Mouse (Mus musculus): Measurements from ENCODE around the gene Il27ra. TPM values are rescaled to one million over a fixed set of nuclear protein-coding genes. Genes with fewer than 3 reads are reported as not detected.
A peak's percentile ranks its signal among the peaks of the same experiment; 100 is the strongest.
"Not testable (repeated sequence)": the region's sequence is repeated elsewhere in the genome, so short reads cannot be mapped to it uniquely, and the experiment has no call there.

The Il27ra gene
- polyA plus RNA-seq, 1 experiment from 2014 or later = 1.5 TPM

- H3K9me3 ChIP-seq (replicated peaks) = no peaks in the 10 kb centered on the region
- H3K9ac ChIP-seq = peak within 1 kb of the TSS; percentile 37
- WGBS (ENCODE audit: insufficient replicate concordance) = 2% methylated on average over 45 of the region's 45 CpGs
- ATAC-seq = peak; percentile 37; the same call in 1 of the 2 replicates
- H3K4me1 ChIP-seq = peaks cover 21% of the 10 kb centered on the region
- H3K36me3 ChIP-seq = no peaks in the 10 kb centered on the region
- H3K27ac ChIP-seq = no peak within 1 kb of the TSS
- H3K27me3 ChIP-seq (replicated peaks) = peaks cover 68% of the 10 kb centered on the region
- peak within 1 kb of the TSS; percentile 55 for H3K4me3 ChIP-seq
- peak within 1 kb of the TSS; percentile 78 for H3K4me2 ChIP-seq
Observed at GRCm38 (mm10) chr8:84011705-84012498, 30.5 kb downstream of the Il27ra start, which contains the start of gene 2210011C24Rik. Gene 2210011C24Rik (minus strand): TSS chr8:84012171.

- Histone ChIP-seq H3K27me3 (replicated peaks) (peaks cover 67% of the 10 kb centered on the region), H3K27ac (no peak overlapping the region), H3K4me1 (peaks cover 21% of the 10 kb centered on the region), H3K9me3 (replicated peaks) (no peaks in the 10 kb centered on the region), H3K36me3 (no peaks in the 10 kb centered on the region), H3K4me2 (peak overlapping the region; percentile 78), H3K4me3 (peak overlapping the region; percentile 55), H3K9ac (peak overlapping the region; percentile 27; the same call in 1 of the 2 replicates)
- peak; percentile 37; the same call in 1 of the 2 replicates for ATAC-seq
- 3% methylated on average over 83 of the region's 83 CpGs for WGBS (ENCODE audit: insufficient replicate concordance)
Observed at GRCm38 (mm10) chr8:84010625-84011611, 31.5 kb downstream of the Il27ra start.

- H3K4me1 ChIP-seq = peaks cover 29% of the 10 kb centered on the region
- H3K27me3 ChIP-seq (replicated peaks) = peaks cover 59% of the 10 kb centered on the region
- H3K4me3 ChIP-seq = no peak overlapping the region
Observed at GRCm38 (mm10) chr8:84009876-84010275, 32.5 kb downstream of the Il27ra start.

GRCm38 (mm10) chr8:84008362-84008761 lies 34.0 kb downstream of the Il27ra start:
- Histone ChIP-seq H3K27me3 (replicated peaks) (peaks cover 45% of the 10 kb centered on the region), H3K9me3 (replicated peaks) (no peaks in the 10 kb centered on the region), H3K36me3 (no peaks in the 10 kb centered on the region), H3K27ac (no peak overlapping the region), H3K4me3 (no peak overlapping the region), H3K9ac (no peak overlapping the region), H3K4me2 (no peak overlapping the region), H3K4me1 (peaks cover 40% of the 10 kb centered on the region)
- WGBS (ENCODE audit: insufficient replicate concordance) = 31% methylated on average over 7 of the region's 7 CpGs
- no peak for ATAC-seq

More at GRCm38 (mm10) chr8:84009876-84010275, 32.5 kb downstream of the Il27ra start:
- Histone ChIP-seq H3K9ac (no peak overlapping the region), H3K9me3 (replicated peaks) (no peaks in the 10 kb centered on the region), H3K36me3 (no peaks in the 10 kb centered on the region), H3K4me2 (no peak overlapping the region), H3K27ac (no peak overlapping the region)
- ATAC-seq = no peak
- WGBS (ENCODE audit: insufficient replicate concordance) = 1% methylated on average over 11 of the region's 11 CpGs

- H3K36me3 ChIP-seq = peaks cover 26% of the 10 kb centered on the region
- H3K4me3 ChIP-seq; ATAC-seq; H3K9me3 ChIP-seq (replicated peaks); H3K9ac ChIP-seq: not testable (repeated sequence)
- 89% methylated on average over 7 of the region's 7 CpGs for WGBS (ENCODE audit: insufficient replicate concordance)
- H3K4me2 ChIP-seq = peak overlapping the region; percentile 94
- H3K27ac ChIP-seq = peak overlapping the region; percentile 82; the same call in 1 of the 2 replicates
- H3K27me3 ChIP-seq (replicated peaks) = peaks cover 17% of the 10 kb centered on the region
- H3K4me1 ChIP-seq = peaks cover 42% of the 10 kb centered on the region
Observed at GRCm38 (mm10) chr8:84005502-84005901, 36.9 kb downstream of the Il27ra start.

GRCm38 (mm10) chr8:84004533-84005201 lies 37.7 kb downstream of the Il27ra start:
- peak overlapping the region; percentile 66 for H3K4me3 ChIP-seq
- peak; percentile 87 for ATAC-seq
- H3K27ac ChIP-seq = peak overlapping the region; percentile 82
- H3K9me3 ChIP-seq (replicated peaks) = no peaks in the 10 kb centered on the region
- H3K36me3 ChIP-seq = peaks cover 34% of the 10 kb centered on the region
- H3K4me2 ChIP-seq = peak overlapping the region; percentile 94
- under 1% methylated on average over 30 of the region's 30 CpGs for WGBS (ENCODE audit: insufficient replicate concordance)
- peaks cover 8% of the 10 kb centered on the region for H3K27me3 ChIP-seq (replicated peaks)
- H3K4me1 ChIP-seq = peaks cover 42% of the 10 kb centered on the region
- H3K9ac ChIP-seq = peak overlapping the region; percentile 79

GRCm38 (mm10) chr8:84003612-84004246 lies 38.7 kb downstream of the Il27ra start:
- WGBS (ENCODE audit: insufficient replicate concordance) = 74% methylated on average over 6 of the region's 6 CpGs
- Histone ChIP-seq H3K4me2 (peak overlapping the region; percentile 94), H3K9me3 (replicated peaks) (no peaks in the 10 kb centered on the region), H3K36me3 (peaks cover 44% of the 10 kb centered on the region), H3K27ac (peak overlapping the region; percentile 82), H3K27me3 (replicated peaks) (0 out of 2 replicates have a peak, but pooled peaks cover 2% of the 10 kb centered on the region), H3K4me3 (peak overlapping the region; percentile 66; the same call in 1 of the 2 replicates), H3K9ac (peak overlapping the region; percentile 79), H3K4me1 (peaks cover 51% of the 10 kb centered on the region)
- no peak for ATAC-seq

- no peak overlapping the region for H3K4me2 ChIP-seq
- peak overlapping the region; percentile 82 for H3K27ac ChIP-seq
- whole genome bisulfite sequencing (ENCODE audit: insufficient replicate concordance) = 55% methylated on average over 12 of the region's 12 CpGs
Observed at GRCm38 (mm10) chr8:84002957-84003611, 39.3 kb downstream of the Il27ra start.

GRCm38 (mm10) chr8:84001281-84002000 lies 40.9 kb downstream of the Il27ra start, which contains the start of gene 1700067K01Rik:
Gene 1700067K01Rik (plus strand): TSS chr8:84001502.
- Histone ChIP-seq H3K9me3 (replicated peaks) (no peaks in the 10 kb centered on the region), H3K27me3 (replicated peaks) (no peaks in the 10 kb centered on the region), H3K27ac (no peak within 1 kb of the TSS), H3K4me2 (no peak within 1 kb of the TSS; the same call in 1 of the 2 replicates), H3K36me3 (peaks cover 44% of the 10 kb centered on the region), H3K4me1 (peaks cover 55% of the 10 kb centered on the region), H3K9ac (no peak within 1 kb of the TSS), H3K4me3 (no peak within 1 kb of the TSS)
- 70% methylated on average over 61 of the region's 61 CpGs for WGBS (ENCODE audit: insufficient replicate concordance)
- ATAC-seq = no peak

More at GRCm38 (mm10) chr8:84002957-84003611, 39.3 kb downstream of the Il27ra start:
- Histone ChIP-seq H3K4me3 (no peak overlapping the region), H3K9ac (no peak overlapping the region), H3K9me3 (replicated peaks) (no peaks in the 10 kb centered on the region), H3K27me3 (replicated peaks) (no peaks in the 10 kb centered on the region), H3K4me1 (peaks cover 53% of the 10 kb centered on the region), H3K36me3 (peaks cover 44% of the 10 kb centered on the region)
- no peak for ATAC-seq

- peaks cover 57% of the 10 kb centered on the region for H3K4me1 ChIP-seq
- H3K9me3 ChIP-seq (replicated peaks) = no peaks in the 10 kb centered on the region
- H3K27ac ChIP-seq = no peak overlapping the region
- H3K4me3 ChIP-seq = peak overlapping the region; percentile 89; the same call in 1 of the 2 replicates
- 87% methylated on average over 2 of the region's 2 CpGs for WGBS (ENCODE audit: insufficient replicate concordance)
- no peaks in the 10 kb centered on the region for H3K27me3 ChIP-seq (replicated peaks)
- peak overlapping the region; percentile 93 for H3K4me2 ChIP-seq
- H3K9ac ChIP-seq = 0 out of 2 replicates have a peak overlapping the region, but pooled peaks have one; percentile 90
- ATAC-seq = no peak
- H3K36me3 ChIP-seq = peaks cover 50% of the 10 kb centered on the region
Observed at GRCm38 (mm10) chr8:83999825-84000224, 42.6 kb downstream of the Il27ra start.
